Mouse (Mus musculus): ENCODE results near the gene Bicd2.

- TF ChIP-seq CTCF (IDR thresholded peaks at IDR 0.05; ENCODE audit: borderline replicate concordance, control insufficient read depth, extremely low read depth, insufficient read depth, low read length, poor library complexity) (no peak), POLR2A (IDR thresholded peaks at IDR 0.05; ENCODE audit: control insufficient read depth, extremely low read depth, insufficient read depth, low read length, poor library complexity) (no peak)
These were observed 89.1 kb downstream of the Bicd2 start for GRCm38 (mm10) chr13:49430529-49430928.
